Mouse (Mus musculus): ENCODE measurements around the gene Sertad1.

Sertad1 gene

GRCm38 (mm10) chr7:27537998-27538397 is 51.3 kb downstream of the Sertad1 start:
- in situ Hi-C loops (cut with MboI, MseI): no loop called here

- in situ Hi-C loops (cut with MboI, MseI): no loop called here
Measured at GRCm38 (mm10) chr7:27538797-27539196, 52.1 kb downstream of the Sertad1 start.

Data from T-helper 17 cell (primary cell).